Mouse (Mus musculus) 3T3-L1 (cell line): ENCODE measurements around the gene Dao.

Experiments used
- DNase-seq: peaks from one replicate; pipeline ENCODE4 v3.0.0-alpha.2; 2015; ENCODE audit warnings: low read depth, low spot score

Gene Dao

GRCm38 (mm10) chr5:114027217-114027944, 23.9 kb downstream of the Dao start:
- DNase-seq, result no peak

- no peak for DNase-seq
Measured at GRCm38 (mm10) chr5:114028111-114028510, 24.6 kb downstream of the Dao start.

- DNase-seq, result no peak
Measured at GRCm38 (mm10) chr5:114030652-114031051, 27.1 kb downstream of the Dao start.

GRCm38 (mm10) chr5:114032161-114032763, 28.8 kb downstream of the Dao start:
- DNase-seq, result no peak

- DNase-seq, result no peak
Measured at GRCm38 (mm10) chr5:114034393-114034792, 30.9 kb downstream of the Dao start.

GRCm38 (mm10) chr5:114035111-114035510, 31.6 kb downstream of the Dao start:
- DNase-seq, result no peak

- DNase-seq, result no peak
Measured at GRCm38 (mm10) chr5:114040508-114040907, 37.0 kb downstream of the Dao start.

GRCm38 (mm10) chr5:114040911-114041310, 37.4 kb downstream of the Dao start:
- DNase-seq, result no peak

- peak; percentile 19 for DNase-seq
Measured at GRCm38 (mm10) chr5:114041327-114041930, 37.9 kb downstream of the Dao start.

- no peak for DNase-seq
Measured at GRCm38 (mm10) chr5:114043800-114044199, 40.3 kb downstream of the Dao start.

- peak; percentile 72 for DNase-seq
Measured at GRCm38 (mm10) chr5:114045134-114045533, 41.6 kb downstream of the Dao start.

GRCm38 (mm10) chr5:114046151-114046550, 42.6 kb downstream of the Dao start:
- no peak for DNase-seq

GRCm38 (mm10) chr5:114046604-114047003, 43.1 kb downstream of the Dao start:
- no peak for DNase-seq

GRCm38 (mm10) chr5:114047182-114047581, 43.7 kb downstream of the Dao start:
- DNase-seq, result peak; percentile 25

- no peak for DNase-seq
Measured at GRCm38 (mm10) chr5:114048731-114049308, 45.3 kb downstream of the Dao start.

- peak; percentile 81 for DNase-seq
Measured at GRCm38 (mm10) chr5:114052246-114052761, 48.8 kb downstream of the Dao start.

- DNase-seq, result peak; percentile 22
Measured at GRCm38 (mm10) chr5:114057129-114057731, 53.7 kb downstream of the Dao start.

- DNase-seq, result no peak
Measured at GRCm38 (mm10) chr5:114061675-114062074, 58.2 kb downstream of the Dao start.

- DNase-seq, result no peak
Measured at GRCm38 (mm10) chr5:114063958-114064357, 60.5 kb downstream of the Dao start.

- DNase-seq, result no peak
Measured at GRCm38 (mm10) chr5:114065161-114065560, 61.7 kb downstream of the Dao start, which contains the start of gene Usp30. Gene Usp30 (plus strand): TSS chr5:114065461.

GRCm38 (mm10) chr5:114066601-114067000, 63.1 kb downstream of the Dao start:
- DNase-seq, result no peak

GRCm38 (mm10) chr5:114067543-114067942, 64.0 kb downstream of the Dao start:
- no peak for DNase-seq
